Mouse (Mus musculus) heart, adult 2 months (tissue): ENCODE measurements around the gene Cela3a. TPM values are rescaled to one million over a fixed set of nuclear protein-coding genes. Genes with fewer than 3 reads are reported as not detected.

Experiments used
- DNase-seq, 2 experiments: peaks; one replicate each; pipeline ENCODE4 v3.0.0; 2021
- H3K27ac ChIP-seq: fragments of 200-600 bp; 2 replicates; pipeline ENCODE4 v1.8.1; 2022
- H3K27me3 ChIP-seq: fragments of 200-500 bp; 2 replicates; pipeline ENCODE4 v1.6.1; 2012; ENCODE audit warnings: mild to moderate bottlenecking, low read length, inconsistent platforms, mixed read lengths; ENCODE audit not compliant: control insufficient read depth, insufficient read depth
- H3K36me3 ChIP-seq: fragments of 200-500 bp; 2 replicates; pipeline ENCODE4 v1.6.1; 2012; ENCODE audit warnings: low read length, inconsistent platforms; ENCODE audit not compliant: control insufficient read depth, insufficient read depth
- H3K4me1 ChIP-seq: fragments of 200-500 bp; 2 replicates; pipeline ENCODE4 v1.6.1; 2011; ENCODE audit warnings: low read length; ENCODE audit not compliant: control insufficient read depth, insufficient read depth
- H3K4me3 ChIP-seq: fragments of 200-600 bp; 2 replicates; pipeline ENCODE4 v1.8.1; 2022
- H3K79me2 ChIP-seq: fragments of 200-500 bp; replicated peaks from 2 replicates; pipeline ENCODE4 v1.6.1; 2012; ENCODE audit warnings: mild to moderate bottlenecking, inconsistent platforms, low read length, moderate library complexity, mixed read lengths; ENCODE audit not compliant: control insufficient read depth, insufficient read depth
- H3K9ac ChIP-seq: fragments of 200-500 bp; 2 replicates; pipeline ENCODE4 v1.6.1; 2012; ENCODE audit warnings: low read depth, mild to moderate bottlenecking, control low read depth, inconsistent platforms, low read length, mixed read lengths
- CTCF ChIP-seq: fragments of 200-600 bp; IDR thresholded peaks from 2 replicates; pipeline ENCODE4 v1.8.1; 2022; ENCODE audit warnings: antibody characterized with exemption, mild to moderate bottlenecking, moderate library complexity
- EP300 ChIP-seq: fragments of 200-500 bp; IDR thresholded peaks from 2 replicates; pipeline ENCODE4 v1.6.1; 2011; ENCODE audit warnings: low read depth, low read length, control low read depth; ENCODE audit not compliant: insufficient read depth
- POLR2A ChIP-seq: fragments of 200-500 bp; IDR thresholded peaks from 2 replicates; pipeline ENCODE4 v1.6.1; 2011; ENCODE audit warnings: mild to moderate bottlenecking, low read depth, low read length, control low read depth; ENCODE audit not compliant: insufficient read depth
- WGBS: fragments of 180-500 bp; shearing (Covaris S2); methylation state at CpG from one replicate; pipeline ENCODE4 v1.1.7; 2018; 5-methylcytosine and 5-hydroxymethylcytosine counted together
- intact Hi-C: fragments of 180-260 bp; cut with DNase I; formaldehyde crosslinking; loops from one replicate; pipeline ENCODE4 v1.15.1; 2025
- polyA plus RNA-seq: library from polyadenylated mRNA; depleted of rRNA; stranded (reverse); fragments of >200 nt; gene quantifications from 2 replicates; pipeline ENCODE4 v1.2.3, GENCODE M21; 2012
- total RNA-seq, 2 experiments: library from RNA; stranded (reverse); gene quantifications; 2 replicates each; pipeline ENCODE4 v1.2.3; 2021

Cela3a gene
- total and polyA plus RNA-seq, 3 experiments: not detected

DNA sequence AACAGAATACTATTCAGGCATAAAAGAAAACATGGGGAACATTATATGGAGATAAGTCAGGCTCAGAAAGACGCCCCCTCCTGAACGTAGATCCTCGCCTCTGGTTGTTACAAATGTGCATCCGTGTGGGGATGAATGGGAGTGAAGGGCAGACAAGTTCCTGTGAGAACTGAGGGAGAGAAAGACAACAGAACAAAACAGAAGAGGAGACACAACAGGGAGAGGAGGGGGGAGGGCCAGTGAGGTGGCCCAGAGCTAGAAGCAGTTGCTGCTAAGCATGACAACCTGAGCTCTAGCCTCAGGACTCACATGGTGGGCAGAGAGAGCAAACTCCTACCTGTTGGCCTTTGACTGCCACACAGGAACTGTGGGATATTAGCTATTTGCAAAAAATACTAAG is 43.5 kb downstream of the Cela3a start:
- no peak overlapping the region for H3K4me3 ChIP-seq
- H3K9ac ChIP-seq: no peak overlapping the region
- no peak for DNase-seq
- peaks cover 10% of the 10 kb centered on the region for H3K4me1 ChIP-seq
- H3K36me3 ChIP-seq: no peaks in the 10 kb centered on the region
- no peak for TF ChIP-seq CTCF
- no peak for TF ChIP-seq POLR2A
- no peak for TF ChIP-seq EP300
- H3K79me2 ChIP-seq: no peaks in the 10 kb centered on the region
- WGBS: 88% methylated on average over 4 of the region's 4 CpGs
- no peaks in the 10 kb centered on the region for H3K27me3 ChIP-seq
- intact Hi-C loops: no loop called here
- H3K27ac ChIP-seq: no peak overlapping the region

DNA sequence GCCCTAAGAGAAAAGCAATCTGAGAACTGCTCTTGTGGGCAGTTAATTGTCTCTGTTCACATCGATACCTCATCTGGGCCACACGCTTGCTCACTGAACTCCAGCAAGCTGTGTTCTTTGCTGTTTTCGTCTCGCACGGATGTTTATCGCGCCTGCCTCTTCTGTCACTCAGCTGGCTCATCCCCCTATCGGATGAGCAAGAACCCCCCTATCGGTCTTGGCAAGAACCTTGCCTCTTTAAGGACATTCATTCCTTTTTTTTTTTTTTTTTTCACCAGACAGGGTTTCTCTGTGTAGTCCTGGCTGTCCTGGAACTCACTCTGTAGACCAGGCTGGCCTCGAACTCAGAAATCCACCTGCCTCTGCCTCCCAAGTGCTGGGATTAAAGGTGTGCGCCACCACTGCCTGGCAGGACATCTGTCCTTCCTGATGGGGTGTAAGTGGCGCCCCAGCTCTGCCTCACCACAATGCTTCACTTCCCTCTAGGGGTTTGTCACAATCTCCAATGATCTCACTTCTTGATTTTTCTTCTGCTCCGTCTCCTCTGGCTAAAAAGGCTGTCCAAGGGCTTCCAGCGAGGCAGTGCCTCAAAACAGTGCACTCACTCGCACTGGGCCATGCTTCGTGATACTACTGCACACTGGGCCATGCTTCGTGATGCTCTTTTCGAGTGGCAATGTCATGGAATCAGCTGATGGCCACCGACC is 44.1 kb downstream of the Cela3a start:
- H3K79me2 ChIP-seq: no peaks in the 10 kb centered on the region
- H3K27ac ChIP-seq: no peak overlapping the region
- no peaks in the 10 kb centered on the region for H3K36me3 ChIP-seq
- H3K27me3 ChIP-seq: no peaks in the 10 kb centered on the region
- no peak overlapping the region for H3K9ac ChIP-seq
- peaks cover 10% of the 10 kb centered on the region for H3K4me1 ChIP-seq
- DNase-seq: peak in 1 of 2 experiments; percentile 52
- WGBS: 84% methylated on average over 19 of the region's 19 CpGs
- TF ChIP-seq EP300: no peak
- no peak for TF ChIP-seq CTCF
- 0 out of 2 replicates have a peak, but pooled peaks have one; percentile 30 for TF ChIP-seq POLR2A
- intact Hi-C loops: no loop called here
- H3K4me3 ChIP-seq: no peak overlapping the region

GRCm38 (mm10) chr4:137364826-137365225 is 44.8 kb downstream of the Cela3a start:
- no peak for TF ChIP-seq EP300
- TF ChIP-seq POLR2A: no peak
- no peak for TF ChIP-seq CTCF
- H3K36me3 ChIP-seq: no peaks in the 10 kb centered on the region
- H3K4me3 ChIP-seq: no peak overlapping the region
- H3K4me1 ChIP-seq: peaks cover 8% of the 10 kb centered on the region
- 89% methylated on average over 6 of the region's 6 CpGs for WGBS
- H3K79me2 ChIP-seq: no peaks in the 10 kb centered on the region
- intact Hi-C loops: no loop called here
- H3K9ac ChIP-seq: no peak overlapping the region
- no peaks in the 10 kb centered on the region for H3K27me3 ChIP-seq
- H3K27ac ChIP-seq: no peak overlapping the region
- DNase-seq: no peak

DNA sequence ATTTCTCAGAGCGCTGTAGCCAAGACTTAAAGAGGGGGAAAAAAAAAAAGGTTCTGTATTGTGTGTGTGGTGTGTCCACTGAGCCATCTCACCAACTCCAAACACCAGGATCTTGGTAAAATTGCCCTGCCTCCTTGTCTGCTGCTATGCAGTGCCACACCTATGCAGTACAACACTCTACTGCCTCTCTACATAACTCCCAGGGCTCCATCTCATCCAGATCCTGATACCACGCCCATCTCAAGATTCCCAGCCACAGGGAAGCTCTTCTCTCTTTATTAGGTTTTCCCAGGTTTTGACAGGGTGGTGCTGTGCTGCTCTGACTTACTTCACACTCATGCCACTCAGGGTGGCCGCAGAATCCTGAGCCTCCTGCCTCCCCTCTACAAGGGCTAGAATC is 48.6 kb downstream of the Cela3a start:
- H3K27me3 ChIP-seq: no peaks in the 10 kb centered on the region
- no peak overlapping the region for H3K27ac ChIP-seq
- intact Hi-C loops: no loop called here
- peaks cover 4% of the 10 kb centered on the region for H3K4me1 ChIP-seq
- TF ChIP-seq POLR2A (no peak), CTCF (no peak), EP300 (no peak)
- H3K79me2 ChIP-seq: peaks cover 5% of the 10 kb centered on the region
- no peak for DNase-seq
- H3K4me3 ChIP-seq: no peak overlapping the region
- 79% methylated on average over 3 of the region's 3 CpGs for WGBS
- H3K9ac ChIP-seq: no peak overlapping the region
- peaks cover 2% of the 10 kb centered on the region; the same call in 1 of the 2 replicates for H3K36me3 ChIP-seq

GRCm38 (mm10) chr4:137358291-137359002 is 51.1 kb downstream of the Cela3a start:
- intact Hi-C loops: loop anchor here (5.0 kb wide), 1 partner anchor 234 kb away; the partner anchor contains the start of gene Usp48
- Histone ChIP-seq H3K36me3 (peaks cover 21% of the 10 kb centered on the region), H3K27ac (no peak overlapping the region; the same call in 1 of the 2 replicates), H3K4me1 (peaks cover 6% of the 10 kb centered on the region), H3K27me3 (no peaks in the 10 kb centered on the region), H3K4me3 (no peak overlapping the region; the same call in 1 of the 2 replicates), H3K79me2 (peaks cover 5% of the 10 kb centered on the region), H3K9ac (no peak overlapping the region)
- DNase-seq: no peak
- no peak for TF ChIP-seq EP300
- no peak for TF ChIP-seq CTCF
- TF ChIP-seq POLR2A: no peak
- WGBS: 28% methylated on average over 14 of the region's 14 CpGs
